Mouse (Mus musculus) adipocyte (in vitro differentiated cells): Measurements from ENCODE around the gene Gramd1b.

ENCODE experiments used
- DNase-seq: peaks from one replicate; pipeline ENCODE4 v3.0.0-alpha.2; 2016; ENCODE audit warnings: low spot score

Gene Gramd1b

DNA sequence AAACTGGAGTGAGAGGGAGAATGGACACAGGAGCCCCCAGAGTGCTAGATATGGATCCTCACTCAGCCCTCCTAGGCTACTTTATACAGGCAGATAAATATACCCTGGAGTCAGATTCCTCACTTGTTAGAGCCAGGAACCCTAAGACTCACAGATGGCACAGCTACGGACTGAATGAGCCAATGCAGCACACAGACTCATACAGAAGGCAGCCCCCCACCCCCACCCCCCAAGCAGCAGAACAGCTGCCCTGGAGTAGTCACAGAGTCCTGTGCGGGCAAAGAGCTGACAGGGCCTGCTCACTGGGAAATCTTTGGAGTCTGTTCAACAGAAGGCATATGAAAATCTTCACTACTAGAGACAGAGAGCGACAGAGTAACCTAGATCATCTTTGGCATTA, 223.9 kb downstream of the Gramd1b start:
- DNase-seq: no peak

DNA sequence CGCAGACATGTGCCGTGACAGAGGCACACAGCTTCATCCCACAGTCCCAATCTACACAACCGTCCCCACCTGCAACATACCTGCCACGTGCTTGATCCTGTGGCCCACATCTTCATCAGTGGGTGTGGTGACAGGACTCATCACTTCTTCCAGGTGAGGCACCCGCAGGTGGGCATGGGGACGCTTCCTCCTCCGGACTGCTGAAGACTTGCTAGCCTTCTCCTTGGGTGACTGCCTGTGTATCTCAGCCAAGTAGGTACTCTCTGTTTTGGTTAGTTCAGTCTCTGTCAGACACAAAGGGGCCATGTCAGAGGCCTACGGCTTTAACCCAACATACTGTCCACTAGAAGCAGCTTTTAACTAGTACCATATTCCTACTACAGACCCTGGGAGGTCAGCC, 226.9 kb downstream of the Gramd1b start:
- no peak for DNase-seq

DNA sequence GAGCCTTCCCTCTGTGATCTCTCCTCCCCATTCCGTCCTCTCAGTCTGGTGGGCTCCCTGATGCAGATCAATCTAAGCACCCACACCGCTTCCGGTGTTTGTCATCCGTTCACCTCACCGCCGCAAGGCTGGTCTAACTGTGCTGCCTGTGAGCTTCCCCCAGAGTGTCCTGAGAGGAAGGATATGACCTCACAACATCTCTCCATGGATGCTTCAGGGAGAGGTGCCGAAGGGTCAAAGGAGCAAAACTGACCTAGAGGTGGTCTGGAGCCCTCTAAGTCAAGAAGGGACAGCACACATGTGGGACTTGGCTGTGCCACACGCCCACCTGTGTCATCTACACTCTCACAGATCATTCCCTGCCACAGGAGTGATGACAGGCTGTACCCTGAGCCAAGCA, 228.8 kb downstream of the Gramd1b start:
- DNase-seq: no peak

DNA sequence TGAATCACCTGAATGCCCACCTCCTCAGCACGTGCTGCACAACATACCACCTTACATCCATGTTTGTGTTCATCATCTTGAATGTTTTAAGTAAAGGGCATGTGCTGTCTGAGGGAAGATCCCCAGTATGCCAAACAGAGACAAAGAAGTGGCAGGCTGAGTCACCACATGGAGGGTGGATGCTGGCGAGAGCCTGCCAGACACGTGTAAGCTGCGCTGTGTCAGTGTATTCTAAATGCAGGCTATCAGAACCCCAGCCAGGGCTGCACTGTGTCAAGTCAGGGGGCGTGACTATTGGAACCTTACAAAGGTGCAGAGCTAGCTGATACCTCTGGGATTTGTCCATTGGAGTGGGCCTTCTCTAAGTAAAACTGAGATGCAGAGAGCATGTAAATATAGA, 229.7 kb downstream of the Gramd1b start:
- no peak for DNase-seq

DNA sequence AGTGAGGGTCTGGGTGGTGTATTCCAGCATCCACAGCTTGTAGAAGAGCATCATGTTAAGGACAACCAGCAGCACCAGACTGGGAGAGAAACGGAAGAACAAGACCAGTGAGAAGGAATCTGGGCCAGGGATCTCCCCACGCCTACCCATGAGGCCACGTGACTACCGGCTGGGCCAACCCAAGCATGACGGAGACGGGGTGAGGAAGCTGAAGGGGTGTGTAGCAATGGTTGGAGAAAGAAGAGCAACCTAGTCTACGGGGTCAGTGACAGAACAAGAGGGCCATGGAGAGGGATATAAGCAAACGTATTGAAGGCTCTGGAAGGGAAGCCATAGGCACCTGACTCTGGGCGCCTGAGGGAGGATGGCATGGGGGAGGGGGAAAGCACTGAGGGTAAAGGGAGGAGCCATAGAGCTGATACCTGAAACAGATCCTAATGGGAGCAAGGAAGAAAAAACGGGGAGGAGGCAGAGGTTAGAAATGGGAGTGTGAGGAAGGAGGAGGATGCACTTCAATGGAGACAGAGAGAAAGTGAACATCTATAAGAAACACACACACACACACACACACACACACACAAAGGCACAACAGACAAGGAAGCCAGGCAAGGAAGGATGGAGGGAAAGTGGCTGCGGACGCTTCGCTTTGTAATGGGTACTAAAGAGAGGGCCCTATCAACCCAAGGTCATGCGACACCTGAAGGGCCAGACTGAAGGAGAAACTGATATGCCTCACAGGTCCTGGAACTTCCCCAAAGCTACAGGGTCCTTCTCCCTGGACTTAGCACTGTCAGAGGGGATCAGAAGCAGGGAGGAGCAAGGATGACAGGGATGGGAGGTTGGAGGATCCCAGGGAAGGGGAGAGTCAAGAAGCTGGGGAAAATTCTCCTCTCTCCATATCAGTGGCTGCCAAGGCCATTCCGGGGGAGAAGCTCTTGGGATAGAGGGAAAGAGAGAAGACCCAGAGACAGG, 230.9 kb downstream of the Gramd1b start:
- DNase-seq: no peak

DNA sequence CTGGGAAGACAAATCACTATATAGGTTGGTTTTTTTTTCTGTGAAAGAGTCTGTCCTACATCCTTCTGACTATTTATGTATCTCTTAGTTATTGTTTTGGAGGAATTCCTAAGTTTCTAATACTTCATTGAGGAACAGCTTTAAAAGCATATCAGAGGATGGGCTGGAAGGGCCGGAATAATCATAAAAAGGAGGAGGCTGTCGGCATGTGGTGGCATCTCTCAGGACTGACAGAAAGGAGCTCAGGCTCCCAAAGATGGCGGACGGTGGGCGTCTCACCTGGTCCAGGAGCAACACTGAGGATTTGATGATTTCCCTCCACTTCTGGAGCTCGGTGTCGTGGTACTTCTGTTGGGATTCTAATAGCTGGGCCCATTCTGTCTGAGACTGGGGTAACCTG, 231.9 kb downstream of the Gramd1b start:
- DNase-seq: no peak

DNA sequence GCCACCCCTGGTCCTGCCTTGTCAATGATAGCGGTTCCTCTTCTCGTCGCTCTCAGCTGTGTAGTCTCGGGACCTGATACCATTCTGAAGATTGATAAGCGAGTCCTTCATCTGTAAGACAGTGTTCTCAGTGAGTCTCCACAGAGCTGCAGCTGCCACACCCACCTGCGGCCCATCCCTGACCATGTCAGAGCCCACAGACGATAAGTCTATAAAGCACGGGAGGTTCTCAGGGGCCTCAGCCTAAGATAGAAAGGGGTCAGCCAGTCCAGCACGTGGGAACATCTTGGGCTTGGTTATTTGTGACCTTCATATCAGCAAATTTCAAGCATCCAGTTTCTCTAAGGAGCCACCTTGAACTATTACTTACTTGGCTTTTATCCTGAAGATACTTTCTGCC, 233.2 kb downstream of the Gramd1b start:
- no peak for DNase-seq

DNA sequence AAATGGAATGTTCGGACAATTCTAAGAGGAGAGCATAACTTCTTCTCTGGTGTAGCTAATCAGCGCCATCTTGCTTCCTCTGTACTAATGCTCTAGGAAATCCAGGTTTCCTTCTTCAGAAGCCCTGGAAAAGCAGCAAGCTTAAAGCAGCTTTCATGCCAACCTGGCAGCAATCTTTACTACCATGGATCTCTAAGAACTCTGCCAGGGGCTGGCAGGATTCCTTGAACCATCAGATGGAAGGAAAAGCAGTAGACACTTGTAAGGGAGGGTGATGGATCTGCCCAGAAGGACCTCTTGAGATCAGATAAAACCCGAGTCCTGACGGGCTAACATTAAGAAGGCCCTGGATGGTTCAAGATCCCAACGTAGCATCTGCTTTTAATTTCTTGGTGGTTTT, 234.9 kb downstream of the Gramd1b start:
- no peak for DNase-seq

DNA sequence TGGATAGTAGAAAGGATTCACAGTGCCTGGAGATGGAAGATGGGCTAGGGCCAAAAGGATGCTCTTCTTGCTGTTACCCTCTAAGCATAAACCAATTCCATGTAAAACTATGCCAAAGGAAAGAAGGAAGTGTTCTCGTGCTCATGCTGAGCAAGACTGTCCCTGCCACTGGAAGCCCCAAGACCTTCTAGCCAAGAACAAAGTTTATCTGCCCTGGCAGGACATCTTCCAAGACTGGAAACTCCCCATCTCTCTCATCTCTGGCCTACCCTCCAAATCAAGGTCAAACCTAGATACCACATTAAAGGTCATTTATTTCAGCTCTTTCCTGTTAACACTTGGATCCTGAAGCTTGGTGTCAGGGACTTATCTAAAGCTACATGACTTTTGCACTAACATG, 236.3 kb downstream of the Gramd1b start:
- no peak for DNase-seq

DNA sequence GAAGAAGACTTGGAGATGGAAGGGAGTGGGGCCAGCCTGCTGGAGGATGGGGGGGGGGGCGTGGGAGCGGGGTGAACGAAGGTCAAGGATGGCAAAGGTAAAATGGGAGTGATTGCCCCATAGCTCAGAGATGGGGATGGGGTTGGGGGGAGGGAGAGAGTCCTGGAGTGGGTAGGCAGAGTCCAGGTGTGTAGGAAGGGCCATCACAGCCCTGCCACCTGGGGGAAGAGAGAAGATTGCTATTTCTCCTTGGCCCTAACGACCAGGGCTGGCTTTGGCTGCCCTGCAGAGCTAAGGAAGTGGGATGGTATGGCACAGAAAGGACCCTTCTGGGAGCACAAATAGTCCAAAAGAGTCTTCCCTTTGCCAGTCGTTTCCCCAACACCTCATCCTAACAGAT, 237.0 kb downstream of the Gramd1b start:
- DNase-seq: no peak

DNA sequence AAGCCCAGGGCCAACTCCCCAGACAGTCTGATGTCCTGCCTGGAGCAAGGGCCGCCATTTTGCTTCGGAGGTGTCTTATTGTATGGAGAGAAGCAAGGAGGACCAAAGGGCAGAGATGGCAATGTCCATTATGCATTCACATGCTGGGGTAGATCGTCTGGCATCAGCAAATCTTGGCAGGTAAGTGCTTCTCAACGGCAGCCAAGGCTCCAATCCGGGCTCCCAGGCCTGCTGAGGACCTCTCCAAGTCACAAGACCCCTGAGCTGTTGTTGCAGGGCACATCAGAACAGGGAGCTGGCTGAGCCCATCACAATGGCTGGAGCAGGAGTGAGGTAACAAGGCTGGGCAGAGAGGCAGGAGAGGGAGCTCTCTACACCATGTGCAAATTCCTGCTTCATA, 237.4 kb downstream of the Gramd1b start:
- no peak for DNase-seq

DNA sequence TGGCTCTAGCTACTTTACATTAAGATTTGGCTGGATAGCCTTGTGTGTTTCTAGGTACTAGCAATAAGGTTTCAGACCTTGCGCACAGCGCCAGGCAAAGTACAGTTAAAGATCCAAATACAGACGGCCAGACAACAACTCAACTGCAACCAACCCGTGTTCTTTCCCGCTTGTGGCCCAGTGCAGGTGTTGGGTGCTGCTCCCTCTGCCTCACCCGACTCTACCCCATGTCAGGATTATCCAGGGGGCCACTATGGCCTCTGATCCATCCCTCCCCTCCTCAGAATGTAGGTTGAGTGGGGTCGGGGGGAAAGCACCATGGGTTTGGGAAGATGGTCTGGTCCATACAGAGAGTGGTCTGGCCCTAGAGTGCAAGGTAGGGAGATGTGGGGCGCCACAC, 237.9 kb downstream of the Gramd1b start:
- DNase-seq: no peak

DNA sequence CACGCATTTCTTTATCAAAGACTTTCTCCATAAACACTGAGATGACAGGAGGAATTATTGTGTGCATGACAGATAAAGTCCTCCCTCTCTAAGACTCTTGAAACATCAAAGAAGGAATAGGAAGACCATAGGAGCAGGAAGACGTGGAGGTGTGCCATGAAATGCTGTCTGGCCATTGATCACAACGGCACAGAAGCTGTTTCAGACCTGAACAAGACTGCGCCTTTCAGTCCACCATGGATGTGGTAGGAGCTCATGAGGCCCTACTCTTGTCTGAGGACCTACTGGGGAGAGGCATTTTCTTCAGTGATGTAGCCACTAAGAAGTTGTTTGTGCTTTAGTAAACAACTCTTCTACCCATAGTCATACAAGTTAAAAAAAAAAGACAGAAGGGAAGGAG, 238.7 kb downstream of the Gramd1b start:
- DNase-seq: no peak

DNA sequence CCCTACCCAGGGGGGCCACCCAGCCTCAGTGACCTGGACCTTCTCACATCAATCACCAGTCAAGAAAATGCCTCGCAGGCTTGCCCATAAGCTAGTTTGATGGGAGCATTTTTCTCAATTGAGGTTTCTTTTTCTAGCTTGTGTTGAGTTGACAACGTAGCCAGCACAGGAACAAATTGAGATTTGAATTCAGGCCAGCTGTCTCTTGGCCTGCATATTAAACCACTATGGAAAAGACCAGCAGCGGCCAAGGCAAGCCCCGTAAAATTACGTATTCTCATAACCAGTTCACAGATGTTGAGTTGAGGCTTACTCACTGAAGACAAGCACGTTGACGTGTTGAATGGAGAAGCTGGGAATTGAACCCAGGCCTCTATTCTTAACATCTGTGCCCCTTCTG, 248.2 kb downstream of the Gramd1b start:
- no peak for DNase-seq

DNA sequence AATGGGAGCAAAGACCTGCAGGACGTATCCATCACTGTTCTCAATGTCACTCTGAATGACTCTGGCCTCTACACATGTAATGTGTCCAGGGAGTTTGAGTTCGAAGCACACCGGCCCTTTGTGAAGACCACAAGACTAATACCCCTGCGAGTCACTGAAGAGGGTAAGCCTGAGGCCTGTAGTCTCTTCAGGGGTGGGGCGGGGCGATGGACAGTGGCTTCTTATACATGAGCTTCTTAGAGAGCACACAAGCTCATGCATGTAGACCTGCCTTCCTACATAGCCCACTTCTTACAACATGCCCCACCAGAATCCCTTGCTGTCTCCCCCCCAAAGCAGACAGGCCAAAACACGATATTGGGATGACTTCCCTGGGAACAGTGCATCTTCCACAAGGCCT, 251.7 kb downstream of the Gramd1b start:
- no peak for DNase-seq

DNA sequence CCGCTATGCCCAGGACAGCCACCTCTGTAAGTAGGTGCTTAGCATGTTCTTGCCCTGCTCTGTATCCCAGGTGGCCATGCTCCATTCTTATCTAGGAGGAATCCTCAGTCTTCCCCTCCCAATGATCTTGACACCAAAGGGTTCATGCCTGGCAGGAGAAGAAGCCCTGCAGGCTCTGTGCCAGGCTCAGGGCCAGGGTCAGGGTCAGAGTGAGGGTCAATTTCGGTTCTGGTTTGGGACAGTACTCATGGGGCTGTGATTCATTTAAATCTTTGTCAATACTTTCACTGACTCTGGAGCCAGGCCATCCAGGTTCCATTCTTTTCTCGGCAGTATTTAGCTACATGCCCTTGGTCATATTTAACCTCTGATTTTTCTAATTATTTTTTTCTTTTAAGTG, 253.5 kb downstream of the Gramd1b start:
- no peak for DNase-seq

DNA sequence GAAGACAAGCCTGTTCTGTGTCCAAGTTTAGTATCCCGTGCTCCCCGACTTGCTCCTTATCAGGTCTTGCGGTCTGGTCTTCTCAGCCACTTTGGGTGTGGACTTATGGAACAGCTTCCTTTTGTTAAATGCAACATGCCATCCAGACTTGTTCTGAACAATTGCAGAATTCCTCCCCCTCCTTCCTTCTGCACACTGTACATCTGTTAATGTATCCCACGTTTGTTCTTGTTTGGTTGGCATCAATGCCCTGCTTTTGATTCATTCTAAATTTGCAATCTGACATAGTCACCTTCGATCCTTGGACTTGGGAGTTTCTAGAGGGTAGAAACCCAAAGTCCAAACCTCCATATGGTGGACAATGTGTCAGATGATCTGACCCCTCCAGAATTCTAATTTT, 255.3 kb downstream of the Gramd1b start:
- no peak for DNase-seq

DNA sequence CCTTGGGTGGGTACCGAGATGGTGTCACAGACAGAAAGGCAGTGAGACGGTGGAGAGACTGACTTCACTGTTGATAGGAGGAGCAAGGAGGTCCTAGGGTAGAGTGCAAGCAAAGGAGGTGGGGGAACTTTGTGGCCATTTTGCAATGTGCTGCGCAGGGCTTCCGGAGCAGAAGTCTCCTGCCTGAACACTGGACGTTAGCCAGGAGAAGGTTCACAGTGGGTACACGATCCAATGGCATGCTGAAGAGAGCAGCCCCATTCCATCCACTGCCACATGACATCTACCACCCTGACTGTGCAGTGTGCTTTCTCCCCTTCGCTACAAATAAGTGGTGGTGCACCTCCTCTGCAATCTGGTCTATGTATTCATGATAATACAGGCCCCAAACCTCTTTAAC, 258.4 kb downstream of the Gramd1b start:
- no peak for DNase-seq

DNA sequence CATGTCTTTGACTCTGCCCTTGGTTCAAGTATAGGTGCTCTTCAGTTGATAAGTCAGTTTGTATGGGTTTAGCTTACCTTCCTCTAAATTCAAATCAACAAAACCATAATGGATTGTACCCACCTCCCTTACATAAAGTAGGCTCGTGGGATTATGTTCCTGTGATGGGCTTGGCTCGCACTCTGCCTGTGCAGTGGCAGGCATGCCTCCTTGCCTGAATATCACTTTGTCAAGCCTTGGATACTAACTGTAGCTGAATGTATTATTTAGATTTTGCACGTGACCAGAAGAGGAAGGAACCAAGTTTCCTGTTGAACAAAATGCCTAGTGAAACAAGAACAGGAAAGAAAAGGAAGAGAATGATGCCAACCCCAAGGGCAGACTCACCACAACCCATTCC, 260.1 kb downstream of the Gramd1b start:
- DNase-seq: no peak

DNA sequence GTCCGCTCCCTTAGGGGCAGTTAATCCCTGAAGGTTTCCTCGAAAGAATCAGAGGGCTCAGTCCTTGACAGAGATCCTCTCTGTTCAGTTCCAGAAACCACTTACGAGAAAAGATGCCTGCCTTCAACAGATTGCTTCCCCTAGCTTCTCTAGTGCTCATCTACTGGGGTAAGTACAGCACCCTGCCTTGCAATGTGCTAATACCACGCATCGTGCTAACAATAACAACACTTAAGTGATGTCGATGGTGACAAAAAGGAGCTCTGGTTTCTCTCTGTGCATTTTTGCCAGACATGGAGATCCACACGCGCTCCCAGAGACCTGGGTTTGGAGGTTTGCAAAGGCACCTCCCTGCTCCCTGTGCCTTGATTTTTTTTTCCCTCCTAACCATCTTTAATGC, 261.3 kb downstream of the Gramd1b start:
- DNase-seq: no peak

DNA sequence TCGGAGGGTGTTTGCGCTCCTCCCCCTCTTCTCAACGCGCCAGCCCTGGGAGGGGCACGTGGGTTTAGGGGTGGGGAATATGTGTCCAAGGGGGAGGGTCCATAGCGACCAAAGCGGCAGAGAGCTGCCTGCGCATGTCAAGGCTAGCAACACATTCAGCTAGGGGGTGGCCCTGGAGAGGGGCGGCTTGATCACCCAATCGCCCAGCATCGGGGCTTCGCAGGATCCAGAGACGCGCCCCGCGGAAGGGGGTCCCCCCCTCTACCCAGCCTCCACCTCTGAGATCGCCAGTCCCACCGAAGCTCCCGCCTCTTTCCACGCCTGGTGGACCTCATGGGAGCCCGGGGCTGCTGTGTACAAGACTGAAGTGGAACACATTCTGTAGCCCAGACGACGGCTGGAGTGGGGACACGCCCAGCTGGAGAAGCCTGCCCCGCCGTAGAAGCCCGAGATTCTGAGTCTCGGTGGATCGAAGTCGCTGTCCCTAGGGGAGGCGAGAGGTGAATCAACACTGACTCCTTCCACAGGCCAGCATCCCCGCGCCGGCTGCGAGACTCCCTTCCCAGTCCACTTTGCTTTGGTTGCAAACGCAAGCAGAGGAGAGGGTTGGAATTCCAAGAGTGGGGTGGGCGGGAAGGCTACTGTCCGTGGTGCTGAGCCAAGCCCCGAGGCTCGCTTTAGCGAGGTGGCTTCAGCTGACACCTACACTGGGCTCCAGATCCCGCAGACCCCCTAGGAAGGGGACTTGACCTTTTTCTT, 261.9 kb downstream of the Gramd1b start, which contains the start of gene Scn3b:
Gene Scn3b, plus strand, starts transcription at position 115 of the 759 bp plus-strand sequence.
- no peak for DNase-seq

DNA sequence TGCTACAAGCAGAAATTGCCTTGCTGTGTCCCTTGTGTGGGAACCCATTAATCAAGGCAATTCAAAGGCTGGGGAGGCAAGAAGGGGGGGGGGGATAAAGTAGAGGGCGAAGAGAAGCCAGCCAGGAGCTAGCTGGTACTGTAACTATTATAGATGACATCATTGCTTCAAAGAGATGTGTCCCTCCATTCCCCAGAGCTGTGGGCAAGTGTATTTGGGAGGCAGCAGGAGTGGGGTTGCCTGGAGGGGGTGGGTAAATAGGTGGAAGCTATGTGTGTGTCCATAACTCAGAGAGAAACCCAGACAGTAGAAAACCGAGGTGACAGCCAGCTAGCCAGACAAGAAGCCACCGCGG, 262.5 kb downstream of the Gramd1b start:
- no peak for DNase-seq

DNA sequence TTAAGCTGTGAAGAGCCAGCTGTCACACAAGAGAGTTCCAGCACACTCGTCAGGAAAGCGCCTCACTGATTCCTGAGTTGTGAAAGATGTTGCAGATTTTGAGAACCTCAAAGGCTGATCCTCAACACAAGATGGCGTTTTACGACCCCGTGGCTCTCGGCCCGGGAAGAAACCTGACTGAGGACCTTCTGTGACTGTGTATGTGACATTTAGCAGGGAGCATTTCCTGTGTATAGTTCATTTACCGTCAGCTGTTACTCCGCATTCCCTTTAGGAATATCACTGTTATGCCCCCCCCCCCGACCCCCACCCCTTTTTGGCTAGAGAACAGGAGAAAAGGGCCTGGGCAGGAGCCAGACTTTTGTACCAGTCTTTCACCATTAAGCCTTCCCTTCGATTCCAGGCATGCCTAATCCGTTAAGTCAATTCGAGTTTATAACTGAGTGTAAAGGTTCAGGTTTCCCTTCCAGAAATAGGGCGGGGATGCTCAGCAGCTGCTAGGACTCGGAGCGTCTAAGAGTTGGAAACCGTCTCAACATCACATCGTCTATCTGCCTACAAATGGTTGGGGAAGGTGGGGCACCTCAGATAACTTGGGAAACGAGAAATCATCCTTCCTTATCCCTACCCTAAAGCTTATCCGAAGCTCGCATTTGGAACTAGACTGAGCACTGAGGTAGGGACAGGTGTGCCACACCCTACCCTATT, 263.0 kb downstream of the Gramd1b start:
- DNase-seq: no peak
